Mouse (Mus musculus): ENCODE measurements around the gene Tpm1.

- TF ChIP-seq CTCF (IDR thresholded peaks at IDR 0.05; ENCODE audit: control insufficient read depth, insufficient read depth, low read length): no peak
- no peak for TF ChIP-seq POLR2A (IDR thresholded peaks at IDR 0.05; ENCODE audit: borderline replicate concordance, control insufficient read depth, low read depth, low read length)
Measured at GRCm38 (mm10) chr9:67083801-67084200, 34.6 kb upstream of the Tpm1 start.

All from bone marrow, adult 2 months (tissue).